Mouse (Mus musculus) urinary bladder, postnatal 25 days (tissue): ENCODE measurements around the gene Btnl9.
"Not testable (repeated sequence)": the region's sequence is repeated elsewhere in the genome, so short reads cannot be mapped to it uniquely, and the experiment has no call there.

Experiments used
- DNase-seq: peaks from one replicate; pipeline ENCODE4 v3.0.0; 2022; ENCODE audit warnings: low spot score

Btnl9 gene

GRCm38 (mm10) chr11:49176047-49176779 is 10.7 kb downstream of the Btnl9 start:
- DNase-seq: not testable (repeated sequence)

GRCm38 (mm10) chr11:49175345-49175744 is 11.6 kb downstream of the Btnl9 start:
- DNase-seq: no peak

DNA sequence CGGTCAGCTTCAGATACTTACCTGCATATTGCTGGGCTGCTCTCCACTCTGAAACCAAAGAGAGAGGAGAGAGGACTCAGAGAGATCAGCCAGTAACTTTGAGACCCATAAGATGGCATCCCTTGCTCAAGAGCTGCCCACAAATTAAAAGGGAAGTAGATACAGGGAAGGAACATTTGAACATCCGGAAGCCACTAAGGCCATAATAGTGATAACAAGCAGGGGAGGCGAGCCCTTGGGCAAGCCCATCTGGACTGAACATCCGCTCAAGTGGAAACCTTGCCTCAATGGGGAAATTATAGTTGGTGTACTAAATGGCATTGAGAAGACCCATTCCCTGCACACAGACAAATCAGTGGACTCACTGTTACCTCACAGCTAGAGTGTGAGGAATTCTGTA is 16.4 kb downstream of the Btnl9 start:
- no peak for DNase-seq

DNA sequence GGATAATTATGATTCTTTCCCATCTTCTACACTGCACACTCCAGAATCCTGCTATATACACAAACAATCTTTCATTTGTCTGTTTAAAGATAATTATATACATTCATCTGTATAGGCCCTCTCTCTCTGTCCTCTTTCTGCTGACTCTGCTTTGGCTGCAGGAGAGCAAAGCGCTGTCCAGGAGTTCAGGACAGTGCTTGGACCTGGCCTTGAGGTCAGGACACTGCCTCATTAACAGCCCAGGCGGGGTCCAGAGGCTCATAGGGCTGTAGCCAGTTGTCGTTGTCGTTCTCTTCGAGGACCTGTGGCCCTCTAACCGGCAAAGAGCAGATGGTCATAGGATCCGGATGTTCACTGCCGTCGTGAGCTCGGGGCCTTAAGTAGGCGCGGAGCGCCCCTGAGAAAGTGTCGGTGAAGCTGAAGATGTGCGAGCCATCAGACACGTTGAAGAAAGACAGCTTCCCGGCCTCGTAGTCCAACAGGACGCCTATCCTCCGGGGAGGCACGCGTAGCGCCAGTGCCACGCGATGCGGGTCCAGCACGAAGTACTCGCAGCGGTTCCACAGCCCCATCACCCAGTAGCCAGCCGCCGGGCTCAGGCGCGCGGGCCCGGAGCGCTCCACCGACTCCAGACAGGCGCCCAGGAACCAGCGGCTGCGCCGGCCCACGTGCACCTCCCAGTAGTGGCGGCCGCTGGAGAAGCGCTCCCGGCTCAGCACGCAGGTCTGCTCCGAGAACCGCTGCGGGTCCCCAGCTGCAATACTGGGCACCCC is 17.9 kb downstream of the Btnl9 start:
- DNase-seq: no peak

GRCm38 (mm10) chr11:49156821-49157814 is 29.8 kb downstream of the Btnl9 start:
- DNase-seq: no peak

- no peak for DNase-seq
Measured at GRCm38 (mm10) chr11:49154077-49154476, 32.9 kb downstream of the Btnl9 start, which contains the start of gene Olfr1394. TSS of gene Olfr1394 (plus strand) at chr11:49154377.

DNA sequence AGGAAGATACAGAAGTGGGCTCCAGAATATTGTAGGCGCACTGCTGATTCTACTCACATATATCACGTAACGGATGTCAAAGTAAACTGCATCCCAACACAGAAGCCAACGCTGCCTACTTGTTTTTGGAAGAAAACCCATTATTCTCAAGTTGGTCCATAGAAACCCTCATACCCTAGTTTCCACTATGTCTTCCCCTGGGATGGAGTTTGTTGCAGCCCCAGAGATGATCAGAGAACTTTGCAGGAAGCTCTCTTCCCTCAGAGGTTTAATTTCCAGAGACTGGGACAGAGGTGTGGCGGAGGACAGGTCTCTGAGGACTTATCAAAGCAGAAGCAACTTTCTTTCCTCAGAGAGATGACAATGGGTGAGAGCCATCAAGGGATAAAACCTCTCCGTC is 45.0 kb downstream of the Btnl9 start, which contains the start of gene Olfr1395:
Gene Olfr1395, plus strand, starts transcription at position 301 of the 400 bp plus-strand sequence.
- DNase-seq: no peak

DNA sequence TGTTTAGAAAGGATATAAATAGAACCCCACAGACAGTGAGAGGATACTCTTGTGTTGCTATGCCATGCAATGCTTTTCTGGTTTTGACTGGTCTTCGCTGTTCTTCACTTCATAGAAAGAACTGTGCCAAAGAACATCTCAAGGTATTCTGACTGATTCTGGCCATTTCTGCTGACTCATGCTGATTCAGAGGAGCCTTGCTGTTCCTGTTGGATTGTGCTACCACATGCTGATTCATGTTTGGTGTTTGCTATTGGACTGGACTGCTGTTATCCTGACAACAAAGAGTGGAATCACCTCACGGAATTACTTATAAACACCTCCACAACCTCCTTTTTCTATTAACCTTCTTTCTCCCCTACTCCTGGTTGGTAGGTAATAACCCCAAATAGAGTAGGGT is 62.8 kb downstream of the Btnl9 start:
- DNase-seq: no peak

DNA sequence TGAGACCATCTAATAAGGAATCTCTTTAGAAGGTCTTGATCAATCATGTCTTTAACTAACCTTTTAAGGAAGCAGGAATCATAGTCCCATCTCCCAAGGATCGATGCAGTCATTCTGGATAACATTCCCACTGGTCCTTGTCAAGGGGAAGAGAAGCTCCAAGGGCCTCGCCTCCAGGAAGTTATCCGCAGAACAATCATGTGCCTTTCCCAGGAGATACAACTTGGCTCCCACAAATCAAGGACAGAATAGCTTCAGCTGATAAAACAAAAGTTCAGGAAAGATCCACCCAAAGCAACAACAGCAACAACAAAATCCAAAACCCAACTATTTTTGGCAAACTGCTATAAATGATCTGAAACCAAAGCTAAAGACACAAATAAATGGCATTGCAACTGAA is 67.3 kb downstream of the Btnl9 start:
- no peak for DNase-seq
